ENCODE assay signal across 23 mouse cellular contexts in genomic region chr15:97467781-97468485, GRCm38 (mm10).
A peak's percentile ranks its signal among the peaks of the same experiment; 100 is the strongest.
DNase-seq lines count a peak whose midpoint lies in the region; ATAC-seq and TF ChIP-seq lines count a peak whose summit lies in the region.
"Had no signal": no experiment of that assay in that cellular context is flagged by ENCODE, and none has a peak within 500 bp of the region (broad histone marks: within the 10 kb centered on the region; RNA-seq: fewer than 3 reads in every experiment).

No protein-coding gene starts in this region.

- H3K4me3 ChIP-seq in lung, embryonic 14.5 days (ENCODE audit: low read depth, low read length): no peak overlapping the region
- H3K4me3 ChIP-seq in lung, adult 2 months (replicated peaks; ENCODE audit: extremely low read depth, low read depth, low read length): no peak overlapping the region
- H3K4me3 ChIP-seq: hindbrain, embryonic 15.5 days; intestine, embryonic 15.5 days; left cerebral cortex, adult 2 months; limb, embryonic 15.5 days; neural tube, embryonic 12.5 days; stomach, embryonic 15.5 days had no signal

- H3K9ac ChIP-seq in lung, embryonic 14.5 days: no peak overlapping the region
- H3K9ac ChIP-seq: hindbrain, embryonic 15.5 days; intestine, embryonic 15.5 days; limb, embryonic 15.5 days; liver, embryonic 14.5 days; neural tube, embryonic 12.5 days; stomach, embryonic 15.5 days had no signal

- no peak for ATAC-seq in CD4-positive, CD25-positive, alpha-beta regulatory T cell, adult 4 months
- ATAC-seq in lung, embryonic 14.5 days (ENCODE audit: insufficient read depth): no peak
- ATAC-seq: intestine, embryonic 15.5 days had no signal

- WGBS in lung, embryonic 14.5 days: 61% methylated on average over 18 of the region's 18 CpGs
- 46% methylated on average over 18 of the region's 18 CpGs for WGBS in lung, adult 2 months

- H3K36me3 ChIP-seq in lung, embryonic 14.5 days (ENCODE audit: insufficient read depth): no peaks in the 10 kb centered on the region
- H3K36me3 ChIP-seq: G1E; hindbrain, embryonic 15.5 days; intestine, embryonic 15.5 days; limb, embryonic 15.5 days; neural tube, embryonic 12.5 days; stomach, embryonic 15.5 days had no signal

- no peaks in the 10 kb centered on the region for H3K9me3 ChIP-seq in lung, embryonic 14.5 days (ENCODE audit: low read depth, low read length)
- H3K9me3 ChIP-seq: hindbrain, embryonic 15.5 days; intestine, embryonic 15.5 days; limb, embryonic 15.5 days; neural tube, embryonic 12.5 days; stomach, embryonic 15.5 days had no signal

- H3K4me2 ChIP-seq in lung, embryonic 14.5 days: no peak overlapping the region
- H3K4me2 ChIP-seq: heart, embryonic 11.5 days; hindbrain, embryonic 15.5 days; intestine, embryonic 15.5 days; limb, embryonic 15.5 days; neural tube, embryonic 12.5 days; stomach, embryonic 15.5 days had no signal

- no peak for TF ChIP-seq CTCF in lung, embryonic 14.5 days (IDR thresholded peaks at IDR 0.05; ENCODE audit: low read depth)
- no peak for TF ChIP-seq CTCF in lung, adult 2 months (IDR thresholded peaks at IDR 0.05; ENCODE audit: insufficient read depth, low read length)

- H3K27ac ChIP-seq in lung, embryonic 14.5 days (ENCODE audit: low read depth): no peak overlapping the region
- H3K27ac ChIP-seq: hindbrain, embryonic 15.5 days; intestine, embryonic 15.5 days; left cerebral cortex, adult 2 months; limb, embryonic 15.5 days; liver, embryonic 14.5 days; neural tube, embryonic 12.5 days; stomach, embryonic 15.5 days had no signal

- DNase-seq in CD4-positive, CD25-positive, alpha-beta regulatory T cell, adult 2 months (ENCODE audit: low read depth, low spot score): peak; percentile 53
- DNase-seq in lung, embryonic 14.5 days: peak; percentile 40
- no peak for DNase-seq in lung, adult 2 months
- peak; percentile 33 for DNase-seq in testis, postnatal 10 days (ENCODE audit: low spot score)
- DNase-seq in testis, postnatal 14 days (ENCODE audit: low spot score): no peak
- DNase-seq in yolk sac, embryonic 10.5 days (ENCODE audit: low spot score): no peak
- DNase-seq: adrenal gland, adult 8-10 months; cerebellum, adult 18-20 months; cerebellum, postnatal 14 days; kidney, adult 8-10 months; lung, postnatal 14 days; midbrain, embryonic 14.5 days had no signal

- H3K4me1 ChIP-seq in lung, embryonic 14.5 days (ENCODE audit: insufficient read depth): no peaks in the 10 kb centered on the region
- H3K4me1 ChIP-seq in lung, adult 2 months (ENCODE audit: control insufficient read depth, insufficient read depth, low read length): peaks cover 7% of the 10 kb centered on the region
- H3K4me1 ChIP-seq: hindbrain, embryonic 15.5 days; neural tube, embryonic 12.5 days; stomach, embryonic 15.5 days had no signal

- no peaks in the 10 kb centered on the region for H3K27me3 ChIP-seq in lung, embryonic 14.5 days (ENCODE audit: insufficient read depth, low read length)
- H3K27me3 ChIP-seq: CH12.LX; hindbrain, embryonic 15.5 days; intestine, embryonic 15.5 days; limb, embryonic 15.5 days; neural tube, embryonic 12.5 days; stomach, embryonic 15.5 days had no signal

- no peak for TF ChIP-seq POLR2A in lung, adult 2 months (IDR thresholded peaks at IDR 0.05; ENCODE audit: borderline replicate concordance, extremely low read depth, low read depth, low read length)

Comparison
In these comparisons a context has a peak if more than half of its experiments do, and no peak if none do; other contexts are left out.
1. DNase-seq: peak in CD4-positive, CD25-positive, alpha-beta regulatory T cell, adult 2 months (single experiment), lung, embryonic 14.5 days (single experiment) and testis, postnatal 10 days (single experiment); none in lung, adult 2 months (single experiment), testis, postnatal 14 days (single experiment) and yolk sac, embryonic 10.5 days (single experiment).